Mouse (Mus musculus) hindbrain, embryonic 10.5 days (tissue): ENCODE results near the gene Sox13. TPM values are rescaled to one million over a fixed set of nuclear protein-coding genes. Genes with fewer than 3 reads are reported as not detected.
A peak's percentile ranks its signal among the peaks of the same experiment; 100 is the strongest.

ENCODE experiments used
- DNase-seq: peaks from one replicate; pipeline ENCODE4 v3.0.0-alpha.2; 2017; ENCODE audit warnings: low spot score
- H3K27ac ChIP-seq: fragments of 300-500 bp; sonication (generic); 2 replicates; pipeline ENCODE4 v1.5.1; 2016; ENCODE audit warnings: mild to moderate bottlenecking, moderate library complexity
- H3K27me3 ChIP-seq: fragments of 300-500 bp; sonication (generic); 2 replicates; pipeline ENCODE4 v1.6.1; 2016; ENCODE audit warnings: mild to moderate bottlenecking; ENCODE audit not compliant: poor library complexity, insufficient read depth, severe bottlenecking
- H3K36me3 ChIP-seq: fragments of 300-500 bp; sonication (generic); 2 replicates; pipeline ENCODE4 v1.6.1; 2016; ENCODE audit warnings: mild to moderate bottlenecking, moderate library complexity
- H3K4me1 ChIP-seq: fragments of 300-500 bp; sonication (generic); replicated peaks from 2 replicates; pipeline ENCODE4 v1.6.1; 2016; ENCODE audit warnings: mild to moderate bottlenecking
- H3K4me3 ChIP-seq: fragments of 300-500 bp; sonication (generic); 2 replicates; pipeline ENCODE4 v1.5.1; 2016; ENCODE audit warnings: mild to moderate bottlenecking, moderate library complexity
- H3K9me3 ChIP-seq: fragments of 300-500 bp; sonication (generic); 2 replicates; pipeline ENCODE4 v1.6.1; 2016; ENCODE audit warnings: mild to moderate bottlenecking, moderate library complexity
- WGBS: fragments of 180-500 bp; shearing (Covaris S2); methylation state at CpG from one replicate; pipeline ENCODE4 v1.1.7; 2016; 5-methylcytosine and 5-hydroxymethylcytosine counted together
- polyA plus RNA-seq: library from polyadenylated mRNA; unstranded; fragments of >200 nt; fragmentation: Nextera tagmentation; extraction: Ambion mirVana; gene quantifications from 2 replicates; pipeline ENCODE4 v1.2.1, GENCODE M21; 2016

Sox13 gene
- polyA plus RNA-seq, 1 experiment from 2014 or later: 28.4 TPM

GRCm38 (mm10) chr1:133409786-133410185 lies 14.4 kb downstream of the Sox13 start:
- WGBS: 52% methylated on average over 9 of the region's 9 CpGs
- peak overlapping the region; percentile 90 for H3K27ac ChIP-seq
- H3K4me3 ChIP-seq: peak overlapping the region; percentile 41

GRCm38 (mm10) chr1:133408880-133409516 lies 15.2 kb downstream of the Sox13 start:
- Histone ChIP-seq H3K36me3 (peaks cover 29% of the 10 kb centered on the region), H3K27me3 (no peaks in the 10 kb centered on the region), H3K4me1 (peaks cover 90% of the 10 kb centered on the region), H3K27ac (peak overlapping the region; percentile 90), H3K9me3 (no peaks in the 10 kb centered on the region), H3K4me3 (peak overlapping the region; percentile 41)
- 7% methylated on average over 6 of the region's 6 CpGs for WGBS
- peak; percentile 89 for DNase-seq

More at GRCm38 (mm10) chr1:133409786-133410185, 14.4 kb downstream of the Sox13 start:
- Histone ChIP-seq H3K36me3 (peaks cover 21% of the 10 kb centered on the region), H3K27me3 (no peaks in the 10 kb centered on the region), H3K4me1 (peaks cover 91% of the 10 kb centered on the region), H3K9me3 (no peaks in the 10 kb centered on the region)
- peak; percentile 14 for DNase-seq

- H3K4me1 ChIP-seq: peaks cover 88% of the 10 kb centered on the region
- no peaks in the 10 kb centered on the region for H3K27me3 ChIP-seq
- peak overlapping the region; percentile 90 for H3K27ac ChIP-seq
- peaks cover 36% of the 10 kb centered on the region for H3K36me3 ChIP-seq
- DNase-seq: no peak
- 0 out of 2 replicates have a peak overlapping the region, but pooled peaks have one; percentile 14 for H3K4me3 ChIP-seq
- H3K9me3 ChIP-seq: no peaks in the 10 kb centered on the region
- 30% methylated on average over 9 of the region's 9 CpGs for WGBS
Observed at GRCm38 (mm10) chr1:133408321-133408720, 15.9 kb downstream of the Sox13 start.

GRCm38 (mm10) chr1:133407436-133407835 lies 16.7 kb downstream of the Sox13 start:
- peaks cover 79% of the 10 kb centered on the region for H3K4me1 ChIP-seq
- peaks cover 40% of the 10 kb centered on the region for H3K36me3 ChIP-seq
- peak overlapping the region; percentile 90 for H3K27ac ChIP-seq
- H3K9me3 ChIP-seq: no peaks in the 10 kb centered on the region
- peak; percentile 15 for DNase-seq
- no peak overlapping the region for H3K4me3 ChIP-seq
- H3K27me3 ChIP-seq: no peaks in the 10 kb centered on the region
- WGBS: 40% methylated on average over 6 of the region's 6 CpGs

GRCm38 (mm10) chr1:133406614-133407013 lies 17.6 kb downstream of the Sox13 start:
- peak overlapping the region; percentile 90 for H3K27ac ChIP-seq
- DNase-seq: no peak
- WGBS: 76% methylated on average over 7 of the region's 7 CpGs

GRCm38 (mm10) chr1:133404005-133404404 lies 20.2 kb downstream of the Sox13 start:
- no peak overlapping the region for H3K4me3 ChIP-seq
- H3K27me3 ChIP-seq: peaks cover 14% of the 10 kb centered on the region
- peak overlapping the region; percentile 6; the same call in 1 of the 2 replicates for H3K27ac ChIP-seq
- DNase-seq: no peak
- WGBS: 93% methylated on average over 4 of the region's 4 CpGs
- no peaks in the 10 kb centered on the region for H3K9me3 ChIP-seq
- H3K36me3 ChIP-seq: peaks cover 61% of the 10 kb centered on the region
- H3K4me1 ChIP-seq: peaks cover 68% of the 10 kb centered on the region

More at GRCm38 (mm10) chr1:133406614-133407013, 17.6 kb downstream of the Sox13 start:
- Histone ChIP-seq H3K4me3 (no peak overlapping the region), H3K36me3 (peaks cover 48% of the 10 kb centered on the region), H3K4me1 (peaks cover 71% of the 10 kb centered on the region), H3K9me3 (no peaks in the 10 kb centered on the region), H3K27me3 (no peaks in the 10 kb centered on the region)

- H3K36me3 ChIP-seq: peaks cover 50% of the 10 kb centered on the region
- WGBS: 80% methylated on average over 13 of the region's 13 CpGs
Observed at GRCm38 (mm10) chr1:133400014-133400725, 24.0 kb downstream of the Sox13 start.

GRCm38 (mm10) chr1:133397483-133398237 lies 26.5 kb downstream of the Sox13 start:
- H3K9me3 ChIP-seq: no peaks in the 10 kb centered on the region
- H3K4me1 ChIP-seq: peaks cover 86% of the 10 kb centered on the region
- peak; percentile 84 for DNase-seq
- peak overlapping the region; percentile 93 for H3K27ac ChIP-seq
- peaks cover 41% of the 10 kb centered on the region for H3K36me3 ChIP-seq
- peaks cover 14% of the 10 kb centered on the region for H3K27me3 ChIP-seq
- H3K4me3 ChIP-seq: peak overlapping the region; percentile 38
- 4% methylated on average over 17 of the region's 17 CpGs for WGBS

More at GRCm38 (mm10) chr1:133400014-133400725, 24.0 kb downstream of the Sox13 start:
- H3K9me3 ChIP-seq: no peaks in the 10 kb centered on the region
- peaks cover 14% of the 10 kb centered on the region for H3K27me3 ChIP-seq
- no peak for DNase-seq
- H3K4me3 ChIP-seq: no peak overlapping the region
- peak overlapping the region; percentile 93 for H3K27ac ChIP-seq
- peaks cover 77% of the 10 kb centered on the region for H3K4me1 ChIP-seq

GRCm38 (mm10) chr1:133397094-133397482 lies 27.1 kb downstream of the Sox13 start:
- Histone ChIP-seq H3K4me1 (peaks cover 86% of the 10 kb centered on the region), H3K27ac (peak overlapping the region; percentile 93), H3K27me3 (peaks cover 14% of the 10 kb centered on the region), H3K36me3 (peaks cover 41% of the 10 kb centered on the region), H3K9me3 (peaks cover 4% of the 10 kb centered on the region; the same call in 1 of the 2 replicates), H3K4me3 (peak overlapping the region; percentile 38)
- no peak for DNase-seq
- WGBS: 55% methylated on average over 5 of the region's 5 CpGs

- Histone ChIP-seq H3K4me3 (no peak overlapping the region), H3K4me1 (peaks cover 86% of the 10 kb centered on the region), H3K27me3 (peaks cover 14% of the 10 kb centered on the region), H3K9me3 (peaks cover 8% of the 10 kb centered on the region; the same call in 1 of the 2 replicates), H3K27ac (peak overlapping the region; percentile 93), H3K36me3 (peaks cover 41% of the 10 kb centered on the region)
- DNase-seq: no peak
- WGBS: 83% methylated on average over 5 of the region's 5 CpGs
Observed at GRCm38 (mm10) chr1:133396693-133397092, 27.5 kb downstream of the Sox13 start.

- peaks cover 12% of the 10 kb centered on the region; the same call in 1 of the 2 replicates for H3K9me3 ChIP-seq
- peaks cover 69% of the 10 kb centered on the region for H3K4me1 ChIP-seq
- H3K36me3 ChIP-seq: peaks cover 48% of the 10 kb centered on the region
- 62% methylated on average over 4 of the region's 4 CpGs for WGBS
- H3K4me3 ChIP-seq: no peak overlapping the region
- DNase-seq: no peak
- peak overlapping the region; percentile 62 for H3K27ac ChIP-seq
- H3K27me3 ChIP-seq: peaks cover 3% of the 10 kb centered on the region
Observed at GRCm38 (mm10) chr1:133394702-133395101, 29.5 kb downstream of the Sox13 start.

- 69% methylated on average over 19 of the region's 19 CpGs for WGBS
- Histone ChIP-seq H3K27ac (peak overlapping the region; percentile 84), H3K9me3 (peaks cover 12% of the 10 kb centered on the region; the same call in 1 of the 2 replicates), H3K27me3 (peaks cover 5% of the 10 kb centered on the region; the same call in 1 of the 2 replicates), H3K4me3 (no peak overlapping the region), H3K36me3 (peaks cover 100% of the 10 kb centered on the region), H3K4me1 (peaks cover 51% of the 10 kb centered on the region)
- no peak for DNase-seq
Observed at GRCm38 (mm10) chr1:133387539-133388268, 36.5 kb downstream of the Sox13 start.
